Mouse (Mus musculus) heart, embryonic 14.5 days (tissue): Measurements from ENCODE around the gene Dock7. TPM values are rescaled to one million over a fixed set of nuclear protein-coding genes. Genes with fewer than 3 reads are reported as not detected.
"Not testable (repeated sequence)": the region's sequence is repeated elsewhere in the genome, so short reads cannot be mapped to it uniquely, and the experiment has no call there.

ENCODE experiments used
- ATAC-seq: fragments of 200-750 bp; cut with Nextera tagmentation; 2 replicates; pipeline ENCODE4 v1.8.0; 2017; ENCODE audit warnings: low read depth, moderate TSS enrichment; ENCODE audit not compliant: insufficient number of reproducible peaks, insufficient read depth, low FRiP score
- H3K27ac ChIP-seq, 2 experiments: fragments of 200-500 bp in 1 of 2; fragments of 300-500 bp in 1 of 2; sonication (generic) in 1 of 2; replicated peaks in 1 of 2; 2 replicates each; pipeline ENCODE4 v1.5.1; 2012 to 2014; ENCODE audit warnings: low read depth in 2 of 2, low read length in 2 of 2, control low read depth in 1 of 2, mild to moderate bottlenecking in 1 of 2, mixed read lengths in 1 of 2; ENCODE audit not compliant: control insufficient read depth in 1 of 2, insufficient read depth in 1 of 2
- H3K27me3 ChIP-seq: fragments of 300-500 bp; sonication (generic); 2 replicates; pipeline ENCODE4 v1.6.1; 2014; ENCODE audit warnings: mild to moderate bottlenecking, low read length, control low read depth; ENCODE audit not compliant: control insufficient read depth, insufficient read depth
- H3K36me3 ChIP-seq: fragments of 300-500 bp; sonication (generic); 2 replicates; pipeline ENCODE4 v1.6.1; 2014; ENCODE audit warnings: mild to moderate bottlenecking, control low read depth, low read length, mixed read lengths; ENCODE audit not compliant: control insufficient read depth, insufficient read depth
- H3K4me1 ChIP-seq, 2 experiments: fragments of 200-500 bp in 1 of 2; fragments of 300-500 bp in 1 of 2; sonication (generic) in 1 of 2; 2 replicates each; pipeline ENCODE4 v1.6.1; 2012 to 2014; ENCODE audit warnings: low read length in 2 of 2, control low read depth in 1 of 2, mixed read lengths in 1 of 2; ENCODE audit not compliant: control insufficient read depth in 2 of 2, insufficient read depth in 2 of 2
- H3K4me2 ChIP-seq: fragments of 300-500 bp; sonication (generic); 2 replicates; pipeline ENCODE4 v1.6.1; 2014; ENCODE audit warnings: mild to moderate bottlenecking, low read length
- H3K4me3 ChIP-seq, 2 experiments: fragments of 200-500 bp in 1 of 2; fragments of 300-500 bp in 1 of 2; sonication (generic) in 1 of 2; 2 replicates each; pipeline ENCODE4 v1.5.1; 2012 to 2014; ENCODE audit warnings: low read length in 2 of 2, mild to moderate bottlenecking in 2 of 2, control low read depth in 1 of 2, low read depth in 1 of 2, moderate library complexity in 1 of 2; ENCODE audit not compliant: control insufficient read depth in 1 of 2, insufficient read depth in 1 of 2
- H3K9ac ChIP-seq: fragments of 300-500 bp; sonication (generic); 2 replicates; pipeline ENCODE4 v1.6.1; 2014; ENCODE audit warnings: mild to moderate bottlenecking, low read length
- H3K9me3 ChIP-seq: fragments of 300-500 bp; sonication (generic); 2 replicates; pipeline ENCODE4 v1.6.1; 2016; ENCODE audit warnings: low read length, control low read depth; ENCODE audit not compliant: control insufficient read depth
- WGBS: fragments of 180-500 bp; shearing (Covaris S2); extraction: QIAGEN DNeasy Blood & Tissue Kit; methylation state at CpG from one replicate; pipeline ENCODE4 v1.1.7; 2014; 5-methylcytosine and 5-hydroxymethylcytosine counted together
- polyA plus RNA-seq: library from polyadenylated mRNA; unstranded; fragments of >200 nt; fragmentation: Nextera tagmentation; extraction: Ambion mirVana; gene quantifications from 2 replicates; pipeline ENCODE4 v1.2.1, GENCODE M21; 2014

Gene Dock7
- polyA plus RNA-seq, 1 experiment from 2014 or later: 34.4 TPM

DNA sequence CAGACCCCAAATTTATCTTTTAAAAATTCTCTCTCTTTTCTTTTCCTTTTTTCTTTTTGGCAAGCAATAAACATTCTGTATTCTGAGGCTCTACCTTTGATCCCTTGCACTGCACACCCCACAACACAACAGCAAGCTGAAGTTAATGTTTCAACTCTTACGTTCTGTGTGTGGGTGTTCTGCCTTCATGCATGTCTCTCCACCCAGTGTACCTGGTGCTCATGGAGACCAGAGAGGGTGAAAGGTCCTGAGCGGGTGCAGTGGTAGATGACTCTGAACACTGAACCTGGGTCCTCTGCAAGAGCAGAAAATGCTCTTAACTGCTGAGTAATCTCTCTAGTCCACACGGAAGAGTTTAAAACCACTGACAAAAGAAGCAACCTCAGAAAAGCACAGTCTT lies 160.5 kb downstream of the Dock7 start:
- no peaks in the 10 kb centered on the region for H3K9me3 ChIP-seq
- no peaks in the 10 kb centered on the region for H3K27me3 ChIP-seq
- H3K36me3 ChIP-seq: peaks cover 69% of the 10 kb centered on the region
- H3K27ac ChIP-seq: no peak overlapping the region
- H3K4me3 ChIP-seq: no peak overlapping the region
- ATAC-seq: no peak
- 89% methylated on average over 3 of the region's 3 CpGs for WGBS
- no peak overlapping the region for H3K4me2 ChIP-seq
- H3K9ac ChIP-seq: no peak overlapping the region
- no peaks in the 10 kb centered on the region for H3K4me1 ChIP-seq

DNA sequence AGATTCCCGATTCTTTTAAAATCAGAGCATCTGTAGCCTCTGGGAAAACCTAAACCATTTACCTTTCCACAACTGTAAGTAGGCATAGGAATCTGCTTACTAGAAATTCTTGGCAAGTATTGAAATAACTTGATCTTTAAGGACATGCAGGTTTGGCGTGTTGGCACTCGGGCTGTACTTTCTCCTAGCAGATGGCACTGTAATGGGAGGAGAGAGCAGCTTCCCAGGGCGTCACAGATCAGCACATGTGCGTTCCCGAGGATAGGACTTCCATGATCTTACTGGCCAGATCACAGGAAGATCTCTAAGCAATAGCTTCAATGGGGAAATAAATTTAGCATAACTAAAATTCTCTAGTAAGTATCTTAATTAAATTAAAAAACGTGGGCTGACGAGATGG lies 164.7 kb downstream of the Dock7 start:
- WGBS: 94% methylated on average over 8 of the region's 8 CpGs

GRCm38 (mm10) chr4:98950563-98950962 lies 170.2 kb downstream of the Dock7 start:
- Histone ChIP-seq H3K27me3 (no peaks in the 10 kb centered on the region), H3K9me3 (no peaks in the 10 kb centered on the region), H3K9ac (no peak overlapping the region), H3K4me2 (no peak overlapping the region), H3K4me1 (peaks cover 2 to 12% of the 10 kb centered on the region in 2 experiments; a peak in 3 of 4 replicates), H3K27ac (no peak overlapping the region), H3K4me3 (no peak overlapping the region), H3K36me3 (peaks cover 21% of the 10 kb centered on the region)
- no peak for ATAC-seq

More for the DNA sequence above, 164.7 kb downstream of the Dock7 start:
- no peaks in the 10 kb centered on the region for H3K9me3 ChIP-seq
- H3K27ac ChIP-seq: no peak overlapping the region
- H3K9ac ChIP-seq: no peak overlapping the region
- no peaks in the 10 kb centered on the region for H3K27me3 ChIP-seq
- peaks cover 47% of the 10 kb centered on the region for H3K36me3 ChIP-seq
- no peak overlapping the region for H3K4me2 ChIP-seq
- peaks cover 2 to 12% of the 10 kb centered on the region in 2 experiments; a peak in 3 of 4 replicates for H3K4me1 ChIP-seq
- ATAC-seq: no peak
- H3K4me3 ChIP-seq: no peak overlapping the region

GRCm38 (mm10) chr4:98938210-98938609 lies 182.5 kb downstream of the Dock7 start:
- not testable (repeated sequence) for H3K27me3 ChIP-seq, H3K9me3 ChIP-seq, H3K4me3 ChIP-seq, H3K9ac ChIP-seq, H3K27ac ChIP-seq, H3K4me1 ChIP-seq, H3K4me2 ChIP-seq, ATAC-seq
- WGBS: 87% methylated on average over 6 of the region's 6 CpGs
- H3K36me3 ChIP-seq: peaks cover 75% of the 10 kb centered on the region

DNA sequence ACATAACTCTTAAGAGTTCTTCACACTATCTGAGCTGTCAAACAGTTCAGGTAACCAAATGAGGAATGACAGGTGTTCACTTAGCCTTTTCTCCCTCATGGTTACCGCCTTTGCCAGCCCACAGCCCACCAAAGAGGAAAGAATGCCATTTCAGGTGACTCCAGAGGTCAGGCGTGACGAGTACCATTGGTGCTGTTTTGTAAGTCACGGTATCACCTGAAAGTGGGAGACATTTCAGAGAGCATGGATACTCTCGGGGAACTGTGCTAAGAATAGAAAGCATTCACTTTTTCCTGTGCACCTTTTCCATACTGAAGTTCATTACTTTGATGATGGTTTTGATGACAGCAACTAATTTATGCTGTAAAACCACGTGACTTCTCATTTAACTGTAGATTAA lies 184.7 kb downstream of the Dock7 start:
- Histone ChIP-seq H3K27ac (no peak overlapping the region), H3K9me3 (no peaks in the 10 kb centered on the region), H3K36me3 (peaks cover 80% of the 10 kb centered on the region), H3K27me3 (no peaks in the 10 kb centered on the region), H3K4me2 (no peak overlapping the region), H3K9ac (no peak overlapping the region), H3K4me3 (no peak overlapping the region), H3K4me1 (no peaks in the 10 kb centered on the region)
- no peak for ATAC-seq
- WGBS: 62% methylated on average over 6 of the region's 6 CpGs

- WGBS: 20% methylated on average over 6 of the region's 6 CpGs
- peaks cover 5 to 14% of the 10 kb centered on the region in 2 experiments for H3K4me1 ChIP-seq
- peaks cover 15% of the 10 kb centered on the region for H3K36me3 ChIP-seq
- no peaks in the 10 kb centered on the region for H3K27me3 ChIP-seq
- ATAC-seq: no peak
- peak overlapping the region; percentile 94 for H3K9ac ChIP-seq
- H3K4me3 ChIP-seq: peak overlapping the region; percentile 34 to 92
- peak overlapping the region; percentile 83 for H3K4me2 ChIP-seq
- H3K9me3 ChIP-seq: no peaks in the 10 kb centered on the region
- H3K27ac ChIP-seq: no peak overlapping the region
These were observed 195.4 kb downstream of the Dock7 start for GRCm38 (mm10) chr4:98925250-98925781.

DNA sequence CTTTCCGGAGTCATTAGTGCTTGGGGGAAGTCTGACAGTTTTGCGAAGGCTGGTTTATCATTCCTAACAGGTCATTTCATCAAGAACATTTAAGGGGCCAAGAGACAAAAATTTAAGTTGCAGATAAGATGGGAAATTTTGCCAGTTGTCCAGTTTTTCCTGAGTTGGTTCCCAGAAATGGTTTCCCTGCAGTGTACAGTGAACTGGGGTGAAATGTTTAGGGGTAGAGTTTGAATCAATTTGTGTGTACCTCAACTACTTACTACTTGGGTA lies 195.9 kb downstream of the Dock7 start:
- peaks cover 5 to 14% of the 10 kb centered on the region in 2 experiments for H3K4me1 ChIP-seq
- no peaks in the 10 kb centered on the region for H3K27me3 ChIP-seq
- peak overlapping the region; percentile 76 to 92 for H3K4me3 ChIP-seq
- peak overlapping the region; percentile 83 for H3K4me2 ChIP-seq
- peaks cover 10% of the 10 kb centered on the region for H3K36me3 ChIP-seq
- no peaks in the 10 kb centered on the region for H3K9me3 ChIP-seq
- 0% methylated on average over 2 of the region's 2 CpGs for WGBS
- H3K27ac ChIP-seq: peak overlapping the region in 1 of 2 experiments; percentile 100; a peak in 1 of 4 replicates
- peak overlapping the region; percentile 94 for H3K9ac ChIP-seq
- ATAC-seq: no peak
